Comparison of ENCODE assay signal across 14 mouse cellular contexts in genomic region chr2:134779826-134780225, GRCm38 (mm10). TPM values are rescaled to one million over a fixed set of nuclear protein-coding genes. Genes with fewer than 3 reads are reported as not detected.
DNase-seq lines count a peak whose midpoint lies in the region; ATAC-seq and TF ChIP-seq lines count a peak whose summit lies in the region.
"Had no signal": no experiment of that assay in that cellular context is flagged by ENCODE, and none has a peak within 500 bp of the region (broad histone marks: within the 10 kb centered on the region; RNA-seq: fewer than 3 reads in every experiment).

No protein-coding gene starts in this region.

- TF ChIP-seq CTCF in cerebellum, adult 2 months (IDR thresholded peaks at IDR 0.05; ENCODE audit: borderline replicate concordance, insufficient read depth, low read depth, low read length) = peak; percentile 44; the same call in 1 of the 2 replicates
- peak; percentile 31; the same call in 1 of the 2 replicates for TF ChIP-seq CTCF in kidney, postnatal 0 days (IDR thresholded peaks at IDR 0.05; ENCODE audit: low read depth)
- TF ChIP-seq CTCF in cortical plate, adult 2 months (IDR thresholded peaks at IDR 0.05; ENCODE audit: extremely low read depth, insufficient read depth, low read length) = peak; percentile 52; the same call in 1 of the 2 replicates
- TF ChIP-seq CTCF in olfactory bulb, adult 2 months (IDR thresholded peaks at IDR 0.05; ENCODE audit: insufficient read depth, low read depth, low read length) = no peak

- TF ChIP-seq POLR2A in cerebellum, adult 2 months (IDR thresholded peaks at IDR 0.05; ENCODE audit: borderline replicate concordance, insufficient read depth, low read length) = no peak
- no peak for TF ChIP-seq POLR2A in cortical plate, adult 2 months (IDR thresholded peaks at IDR 0.05; ENCODE audit: extremely low read depth, insufficient read depth, low read length)
- TF ChIP-seq POLR2A in olfactory bulb, adult 2 months (IDR thresholded peaks at IDR 0.05; ENCODE audit: insufficient read depth, low read depth, low read length) = no peak

- no peak for ATAC-seq in kidney, postnatal 0 days (replicated peaks; ENCODE audit: low FRiP score, low read depth)
- no peak for ATAC-seq in megakaryocyte-erythroid progenitor cell, adult 5-6 weeks (replicated peaks; ENCODE audit: low FRiP score, low TSS enrichment, poor library complexity, severe bottlenecking)

- H3K36me3 ChIP-seq in kidney, postnatal 0 days (ENCODE audit: insufficient read depth, low read length) = no peaks in the 10 kb centered on the region
- H3K36me3 ChIP-seq: liver, embryonic 15.5 days had no signal

- H3K4me2 ChIP-seq in kidney, postnatal 0 days (ENCODE audit: low read length) = no peak overlapping the region
- H3K4me2 ChIP-seq: liver, embryonic 15.5 days had no signal

- WGBS in cerebellum, adult 2 months = 62% methylated on average over 5 of the region's 5 CpGs
- 77% methylated on average over 5 of the region's 5 CpGs for WGBS in kidney, postnatal 0 days
- WGBS in olfactory bulb, adult 2 months = 27% methylated on average over 5 of the region's 5 CpGs

- no peak overlapping the region for H3K4me3 ChIP-seq in cerebellum, adult 2 months (replicated peaks; ENCODE audit: insufficient read depth, low read depth, low read length)
- no peak overlapping the region for H3K4me3 ChIP-seq in kidney, postnatal 0 days (replicated peaks; ENCODE audit: low read depth, low read length)
- no peak overlapping the region for H3K4me3 ChIP-seq in cortical plate, adult 2 months (ENCODE audit: insufficient read depth, low read length)
- no peak overlapping the region for H3K4me3 ChIP-seq in olfactory bulb, adult 2 months (ENCODE audit: insufficient read depth, low read depth, low read length)
- H3K4me3 ChIP-seq: liver, embryonic 15.5 days; megakaryocyte, embryonic 14.5 days had no signal

- DNase-seq in cerebellum, adult 2 months = peak in 1 of 2 experiments; percentile 16
- no peak for DNase-seq in cerebellum, adult 9-10 months
- no peak for DNase-seq in kidney, postnatal 0 days (ENCODE audit: low spot score)
- no peak for DNase-seq in kidney, adult 9 months
- no peak for DNase-seq in gastrocnemius, adult 8-10 months (ENCODE audit: low spot score in 2 of 2)
- DNase-seq: adrenal gland, postnatal 14 days; cerebellum, adult 11-12 months; heart, postnatal 10 days; kidney, postnatal 25 days had no signal

- no peaks in the 10 kb centered on the region for H3K4me1 ChIP-seq in cerebellum, adult 2 months (ENCODE audit: control insufficient read depth, insufficient read depth, low read length)
- H3K4me1 ChIP-seq in kidney, postnatal 0 days (replicated peaks; ENCODE audit: insufficient read depth, low read length) = no peaks in the 10 kb centered on the region
- H3K4me1 ChIP-seq in cortical plate, adult 2 months (ENCODE audit: control insufficient read depth, insufficient read depth, low read length) = no peaks in the 10 kb centered on the region
- no peaks in the 10 kb centered on the region for H3K4me1 ChIP-seq in olfactory bulb, adult 2 months (ENCODE audit: control insufficient read depth, insufficient read depth, low read length)
- H3K4me1 ChIP-seq: liver, embryonic 15.5 days; megakaryocyte, embryonic 14.5 days had no signal

- no peaks in the 10 kb centered on the region for H3K9me3 ChIP-seq in kidney, postnatal 0 days (replicated peaks; ENCODE audit: low read length)
- H3K9me3 ChIP-seq: liver, embryonic 15.5 days; megakaryocyte, embryonic 14.5 days had no signal

- no peaks in the 10 kb centered on the region for H3K27me3 ChIP-seq in cerebellum, adult 2 months (ENCODE audit: control insufficient read depth, insufficient read depth, low read length)
- H3K27me3 ChIP-seq in kidney, postnatal 0 days (ENCODE audit: insufficient read depth, low read length) = no peaks in the 10 kb centered on the region
- H3K27me3 ChIP-seq: liver, embryonic 15.5 days had no signal

- H3K9ac ChIP-seq in kidney, postnatal 0 days (ENCODE audit: low read depth, low read length) = no peak overlapping the region
- H3K9ac ChIP-seq: liver, embryonic 15.5 days had no signal

- no peak overlapping the region for H3K27ac ChIP-seq in cerebellum, adult 2 months (ENCODE audit: insufficient read depth, low read length)
- H3K27ac ChIP-seq in kidney, postnatal 0 days = no peak overlapping the region
- no peak overlapping the region for H3K27ac ChIP-seq in cortical plate, adult 2 months (ENCODE audit: insufficient read depth, low read length)
- H3K27ac ChIP-seq in olfactory bulb, adult 2 months (ENCODE audit: insufficient read depth, low read depth, low read length) = peak overlapping the region; percentile 90
- H3K27ac ChIP-seq: liver, embryonic 15.5 days had no signal

RNA-seq across cellular contexts. Expression of gene Plcb1, which starts 6.0 kb away (rescaled TPM):
- 18.5 and 20.8 TPM in 2 replicates for polyA plus RNA-seq in cerebellum, adult 2 months (2012; rRNA removed)
- polyA plus RNA-seq in kidney, postnatal 0 days (2015; fragmentation: Nextera tagmentation; extraction: Ambion mirVana) = 20.8 and 23.1 TPM in 2 replicates
- 64.5 and 66.5 TPM in 2 replicates for polyA plus RNA-seq in cortical plate, adult 2 months (2012; rRNA removed)
- 72.1 and 73.6 TPM in 2 replicates for polyA plus RNA-seq in olfactory bulb, adult 2 months (2012; ENCODE audit: insufficient read depth, insufficient read length, low replicate concordance, missing spikeins)
- 1 to 10 TPM in 2 of 4 experiments, under 1 TPM in 2; 0.63 to 1.1 (median 0.90) TPM for total RNA-seq in gastrocnemius, adult 8-10 months (2022)
- not detected in 2 replicates for total RNA-seq in megakaryocyte-erythroid progenitor cell, adult 5-6 weeks (2014; fragmentation: Nextera tagmentation)
- total RNA-seq in megakaryocyte-erythroid progenitor cell, adult 5-6 weeks (2017) = 0.89 and 1.2 TPM in 2 replicates
